Comparison of ENCODE assay signal across 9 mouse cellular contexts in the genomic region with DNA sequence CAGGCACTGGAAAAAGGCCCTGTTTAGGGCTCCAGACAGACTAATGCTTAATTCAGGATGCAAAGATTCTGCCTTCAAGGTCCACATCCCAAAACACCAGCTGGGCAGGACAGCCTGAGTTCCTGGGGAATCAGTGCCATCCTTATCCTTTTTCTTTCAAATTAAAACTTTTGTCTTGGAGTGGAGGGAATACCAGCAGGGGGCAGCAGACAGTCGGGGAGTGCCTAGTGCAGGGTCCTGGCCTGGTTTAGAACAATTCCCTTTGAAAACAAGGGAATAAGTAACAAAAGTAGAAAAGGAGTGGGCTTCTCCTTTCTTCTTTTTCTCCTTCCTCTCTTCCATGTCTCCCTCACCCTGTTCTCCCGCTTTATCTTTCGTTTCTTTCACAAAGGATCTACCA. TPM values are rescaled to one million over a fixed set of nuclear protein-coding genes. Genes with fewer than 3 reads are reported as not detected.
DNase-seq lines count a peak whose midpoint lies in the region; ATAC-seq and TF ChIP-seq lines count a peak whose summit lies in the region.
"Had no signal": no experiment of that assay in that cellular context is flagged by ENCODE, and none has a peak within 500 bp of the region (broad histone marks: within the 10 kb centered on the region; RNA-seq: fewer than 3 reads in every experiment).

No protein-coding gene starts in this region.

- CTCF ChIA-PET in Patski (lab: Charles Lee): interaction anchor here (1.3 to 2.0 kb wide), 5 partner anchors 9 to 184 kb away, joined by 4 to 7 read pairs (median 4); a partner anchor contains a TSS

- DNase-seq in left cerebral cortex, adult 18-20 months (ENCODE audit: low spot score in 2 of 2): peak; percentile 84 to 94
- no peak for DNase-seq in left cerebral cortex, adult 11 months (ENCODE audit: low spot score)
- no peak for DNase-seq in Patski (ENCODE audit: low read depth, low spot score)
- peak; percentile 58 for DNase-seq in cerebellum, adult 9-11 months
- DNase-seq in gastrocnemius, postnatal 36 days: peak; percentile 47 to 72
- DNase-seq in liver, embryonic 11.5 days (ENCODE audit: low spot score): peak; percentile 63
- DNase-seq in retina, postnatal 7 days (ENCODE audit: low read depth, low spot score): peak; percentile 61
- DNase-seq in yolk sac, embryonic 10.5 days (ENCODE audit: low spot score): peak; percentile 36

- H3K4me1 ChIP-seq in liver, embryonic 11.5 days (replicated peaks; ENCODE audit: control insufficient read depth, insufficient read depth, low read length): no peaks in the 10 kb centered on the region
- H3K4me1 ChIP-seq: heart, embryonic 13.5 days had no signal

- TF ChIP-seq CTCF in Patski (IDR thresholded peaks at IDR 0.05): peak; percentile 91

- no peak overlapping the region for H3K4me3 ChIP-seq in liver, embryonic 11.5 days (ENCODE audit: low read depth, low read length)
- H3K4me3 ChIP-seq: heart, embryonic 13.5 days had no signal

- H3K36me3 ChIP-seq in liver, embryonic 11.5 days (ENCODE audit: control insufficient read depth, insufficient read depth, low read length): no peaks in the 10 kb centered on the region
- H3K36me3 ChIP-seq: heart, embryonic 13.5 days had no signal

- no peaks in the 10 kb centered on the region for H3K9me3 ChIP-seq in liver, embryonic 11.5 days (ENCODE audit: control insufficient read depth, low read length)
- H3K9me3 ChIP-seq: heart, embryonic 13.5 days had no signal

- no peak overlapping the region for H3K27ac ChIP-seq in liver, embryonic 11.5 days (ENCODE audit: low read depth, low read length)
- H3K27ac ChIP-seq: heart, embryonic 13.5 days had no signal

- no peak overlapping the region for H3K4me2 ChIP-seq in liver, embryonic 11.5 days
- H3K4me2 ChIP-seq: heart, embryonic 13.5 days had no signal

- no peaks in the 10 kb centered on the region for H3K27me3 ChIP-seq in Patski
- H3K27me3 ChIP-seq in liver, embryonic 11.5 days (replicated peaks; ENCODE audit: control insufficient read depth, insufficient read depth, low read length): no peaks in the 10 kb centered on the region
- H3K27me3 ChIP-seq: heart, embryonic 13.5 days had no signal

- 21% methylated on average over 3 of the region's 3 CpGs for WGBS in liver, embryonic 11.5 days

- no peak overlapping the region for H3K9ac ChIP-seq in liver, embryonic 11.5 days (ENCODE audit: low read depth, low read length)
- H3K9ac ChIP-seq: heart, embryonic 13.5 days had no signal

- intact Hi-C loops in gastrocnemius, postnatal 36 days (cut with DNase I): loop anchor here (2.0 kb wide), 1 partner anchor 122 kb away; no protein-coding TSS in a partner anchor

- POLR2A ChIA-PET in Patski (lab: Charles Lee): no interaction called here

- in situ Hi-C loops in Patski (cut with MboI; ENCODE audit: low pct_unique_long_range_greater_than_20kb): loop anchor here (5.0 to 25.0 kb wide), 2 partner anchors 125 to 520 kb away; no protein-coding TSS in a partner anchor

- ATAC-seq in Patski: peak; percentile 51
- ATAC-seq in liver, embryonic 11.5 days (replicated peaks; ENCODE audit: low FRiP score): no peak

RNA-seq across cellular contexts. Expression of a gene that starts 9.2 kb away (rescaled TPM):
- 10 to 100 TPM; 34.4 to 36.6 TPM for total RNA-seq in left cerebral cortex, adult 18-20 months (2021)
- polyA plus RNA-seq in Patski (2021): 30.2 TPM
- 100 to 1,000 TPM; 221 to 230 TPM for total RNA-seq in gastrocnemius, postnatal 36 days (2021)
- 1.5 and 2.4 TPM in 2 replicates for polyA plus RNA-seq in liver, embryonic 11.5 days (2014; fragmentation: Nextera tagmentation; extraction: Ambion mirVana)

RNA-seq across cellular contexts. Expression of a gene that starts 19.2 kb away (rescaled TPM):
- total RNA-seq in left cerebral cortex, adult 18-20 months (2021): 10 to 100 TPM; 46.1 to 57.0 TPM
- polyA plus RNA-seq in Patski (2021): 27.2 TPM
- total RNA-seq in gastrocnemius, postnatal 36 days (2021): 10 to 100 TPM; 12.2 to 16.3 TPM
- 23.5 and 23.6 TPM in 2 replicates for polyA plus RNA-seq in liver, embryonic 11.5 days (2014; fragmentation: Nextera tagmentation; extraction: Ambion mirVana)

RNA-seq across cellular contexts. Expression of a gene that starts 44.3 kb away (rescaled TPM):
- total RNA-seq in left cerebral cortex, adult 18-20 months (2021): 10 to 100 TPM; 13.7 to 17.8 TPM
- polyA plus RNA-seq in Patski (2021): 18.1 TPM
- total RNA-seq in gastrocnemius, postnatal 36 days (2021): 10 to 100 TPM; 11.1 to 12.5 TPM
- polyA plus RNA-seq in liver, embryonic 11.5 days (2014; fragmentation: Nextera tagmentation; extraction: Ambion mirVana): 23.5 and 23.7 TPM in 2 replicates

Comparison
In these comparisons a context has a peak if more than half of its experiments do, and no peak if none do; other contexts are left out.
1. DNase-seq: peak in left cerebral cortex, adult 18-20 months (2 of 2), cerebellum, adult 9-11 months (single experiment), gastrocnemius, postnatal 36 days (2 of 2), liver, embryonic 11.5 days (single experiment), retina, postnatal 7 days (single experiment) and yolk sac, embryonic 10.5 days (single experiment); none in left cerebral cortex, adult 11 months (single experiment) and Patski (single experiment).
2. RNA of a gene that starts 9.2 kb away (total RNA-seq): 221 to 230 TPM in gastrocnemius, postnatal 36 days; 34.4 to 36.6 TPM in left cerebral cortex, adult 18-20 months; every median in the first group is over 4 times any median in the second.